Mouse (Mus musculus): ENCODE results near the gene Vmn2r44. TPM values are rescaled to one million over a fixed set of nuclear protein-coding genes. Genes with fewer than 3 reads are reported as not detected.
"Not testable (repeated sequence)": the region's sequence is repeated elsewhere in the genome, so short reads cannot be mapped to it uniquely, and the experiment has no call there.

Vmn2r44 gene
- not detected for total RNA-seq (2021)
- long read RNA-seq, experiment 1 = 0 reads
- long read RNA-seq, experiment 2 = 0 reads

GRCm38 (mm10) chr7:8383233-8383632 is at the start of gene Vmn2r44:
Vmn2r44 (minus strand) TSS chr7:8383333.
- not testable (repeated sequence) for DNase-seq (ENCODE audit: low spot score)

- DNase-seq (ENCODE audit: low spot score) = not testable (repeated sequence)
Observed at GRCm38 (mm10) chr7:8357879-8358278, 25.3 kb downstream of the Vmn2r44 start.

Other genes starting within 250 kb of the Vmn2r44 start
- not detected for gene Vmn2r41, start 221.7 kb downstream of the Vmn2r44 start, total RNA-seq (2021)
- gene Vmn2r42, start 183.0 kb downstream of the Vmn2r44 start, total RNA-seq (2021) = not detected
- gene Vmn2r43, start 122.7 kb downstream of the Vmn2r44 start, total RNA-seq (2021) = not detected
- gene Vmn2r45, start 105.7 kb upstream of the Vmn2r44 start, total RNA-seq (2021) = not detected

Data from gastrocnemius, adult 18-20 months (tissue).